Mouse (Mus musculus) left cerebral cortex, adult 6 months (tissue): ENCODE measurements around the gene Ctcfl. TPM values are rescaled to one million over a fixed set of nuclear protein-coding genes. Genes with fewer than 3 reads are reported as not detected.

Source experiments
- long read RNA-seq, 2 experiments: library from polyadenylated mRNA; unstranded; transcript quantifications; one replicate each; pipeline ENCODE4 v2.0.0; 2019 to 2020
- polyA plus RNA-seq: library from polyadenylated mRNA; unstranded; fragments of <200 nt; fragmentation: Nextera tagmentation; gene quantifications from 2 replicates; pipeline ENCODE4 v1.2.3, GENCODE M21; 2021

Gene Ctcfl
- polyA plus RNA-seq: not detected in 2 replicates
- long read RNA-seq, experiment 1: 0 reads
- long read RNA-seq, experiment 2: 0 reads

DNA sequence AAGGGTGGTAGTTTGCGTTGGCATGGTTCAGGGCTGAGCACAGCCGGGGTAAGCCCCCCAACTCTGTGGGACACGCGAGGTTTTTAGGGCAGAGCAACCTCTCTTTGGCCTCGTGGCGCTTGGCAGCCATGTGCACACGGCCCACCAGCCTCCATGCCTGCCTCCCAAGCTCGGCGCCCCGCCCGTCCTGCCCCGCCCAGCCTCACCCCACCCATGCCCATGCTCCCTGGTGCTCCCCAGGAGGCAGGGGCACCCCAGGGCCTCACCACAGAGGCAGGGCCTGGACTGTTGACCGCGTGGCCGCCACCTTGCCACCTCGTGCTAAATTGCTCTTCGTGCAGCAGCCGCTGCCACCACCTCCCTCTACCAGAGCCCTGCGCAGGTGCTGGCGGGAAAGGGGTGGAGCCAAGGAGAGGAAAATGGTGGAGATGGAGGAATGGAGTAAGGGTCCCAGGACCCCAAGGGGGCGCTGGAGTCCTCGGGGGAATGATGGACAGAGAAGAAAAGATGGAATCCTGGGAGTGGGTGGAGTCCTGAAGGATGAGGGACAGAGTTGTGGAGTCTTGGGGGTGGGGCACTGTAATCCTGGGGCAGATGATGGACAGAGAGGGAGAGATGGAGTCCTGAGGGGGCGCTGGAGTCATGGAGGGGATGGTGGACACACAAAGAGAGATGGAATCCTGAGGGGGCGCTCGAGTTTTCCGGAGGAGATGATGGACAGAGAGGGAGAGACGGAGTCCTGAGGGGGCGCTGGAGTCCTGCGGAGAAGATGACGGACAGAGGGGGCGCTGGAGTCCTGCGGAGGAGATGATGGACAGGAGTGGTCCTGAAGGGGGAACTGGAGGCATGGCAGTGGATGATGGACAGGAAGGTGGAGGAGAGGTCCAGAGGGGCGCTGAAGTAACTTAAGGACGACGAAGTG, at the start of gene Ctcfl:
Gene Ctcfl (minus strand): TSS at position 503 of the 922 bp plus-strand sequence.

DNA sequence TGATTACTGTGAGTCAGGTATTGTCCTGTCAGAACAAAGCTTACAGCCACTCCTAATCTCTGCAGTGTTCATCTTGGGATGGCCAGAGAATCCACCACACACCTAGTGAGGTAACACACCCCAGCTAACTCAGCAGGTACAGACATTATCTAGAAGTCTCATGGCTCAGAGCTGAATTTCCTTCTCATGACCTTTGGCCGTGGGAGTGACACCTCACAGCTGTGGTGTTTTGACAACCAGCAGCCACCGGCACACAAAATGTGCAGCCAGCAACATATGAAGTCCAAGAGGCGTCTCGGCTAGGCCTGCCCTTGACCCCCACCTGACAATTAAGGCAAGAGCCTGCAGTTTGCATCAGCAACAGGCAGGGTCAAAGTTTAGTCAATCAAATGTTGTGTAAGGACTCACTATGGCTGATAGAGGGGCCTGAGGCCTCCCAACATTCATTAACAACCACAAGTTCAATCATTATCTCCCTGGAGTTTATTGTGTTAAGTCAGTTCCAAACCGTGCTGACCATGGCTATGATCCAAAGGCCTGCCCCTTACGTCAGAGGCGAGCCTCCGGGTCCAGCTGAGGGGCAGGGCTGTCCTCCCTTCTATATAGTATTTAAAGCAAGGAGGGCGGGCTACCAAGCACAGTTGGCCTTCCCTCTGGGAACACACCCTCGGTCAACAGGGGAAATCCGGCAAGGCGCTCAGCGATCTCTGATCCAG, 33.3 kb upstream of the Ctcfl start, which contains the start of gene Pck1:
Gene Pck1 (plus strand): TSS at position 613 of the 716 bp plus-strand sequence.

Other genes with a start within 250 kb of the Ctcfl start
- gene Bmp7, start 179.2 kb downstream of the Ctcfl start, polyA plus RNA-seq: 6.8 and 7.6 TPM in 2 replicates
- gene Spo11, start 141.8 kb downstream of the Ctcfl start, polyA plus RNA-seq: 0.05 and 0.08 TPM in 2 replicates
- gene Rae1, start 119.4 kb downstream of the Ctcfl start, polyA plus RNA-seq: 53.9 and 70.7 TPM in 2 replicates
- 2.9 and 3.7 TPM in 2 replicates for gene Rbm38, start 99.0 kb downstream of the Ctcfl start, polyA plus RNA-seq
- not detected in 2 replicates for gene Pck1, start 33.5 kb upstream of the Ctcfl start, polyA plus RNA-seq
- gene Zbp1, start 99.4 kb upstream of the Ctcfl start, polyA plus RNA-seq: 0.37 and 1.0 TPM in 2 replicates
- gene Pmepa1, start 157.0 kb upstream of the Ctcfl start, polyA plus RNA-seq: 10.1 and 15.3 TPM in 2 replicates